Mouse (Mus musculus): ENCODE measurements at regions not wholly inside any gene's neighbourhood (a gene's known extent, or its start where the extent isn't known, plus 50 kb on each side); places are given as distances from the start of the nearest gene placed in this dataset.

DNA sequence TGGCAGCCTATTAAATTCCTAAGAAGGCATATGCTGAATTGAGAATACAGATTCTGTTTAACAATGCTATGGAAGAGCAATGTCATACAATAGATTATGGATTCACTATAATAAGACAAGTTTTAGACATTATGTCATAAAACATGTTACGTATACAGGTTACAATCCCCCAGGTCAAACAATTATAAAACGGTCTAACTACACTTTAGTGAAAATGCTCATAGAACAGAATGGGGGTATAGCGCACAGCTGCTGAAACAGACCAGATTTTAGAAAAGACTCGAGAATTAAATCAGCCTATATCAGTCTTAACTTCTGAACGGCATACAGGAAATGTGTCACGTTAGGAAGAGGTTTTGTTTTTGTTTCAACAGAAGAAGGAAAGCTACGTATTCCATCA lies 660.5 kb upstream of the Sel1l start:
- Histone ChIP-seq H3K9me3 (no peaks in the 10 kb centered on the region), H3K4me3 (no peak overlapping the region), H3K27me3 (replicated peaks; ENCODE audit: low read depth, poor library complexity, severe bottlenecking) (no peaks in the 10 kb centered on the region), H3K4me1 (no peaks in the 10 kb centered on the region), H3K27ac (replicated peaks) (no peak overlapping the region), H3K36me3 (replicated peaks) (no peaks in the 10 kb centered on the region)
- DNase-seq (ENCODE audit: low spot score), result no peak
- WGBS, result 73% methylated on average over 7 of the region's 7 CpGs

- H3K4me1 ChIP-seq, result no peaks in the 10 kb centered on the region
- no peaks in the 10 kb centered on the region for H3K27me3 ChIP-seq (replicated peaks; ENCODE audit: low read depth, poor library complexity, severe bottlenecking)
- H3K27ac ChIP-seq (replicated peaks), result no peak overlapping the region
- no peaks in the 10 kb centered on the region for H3K9me3 ChIP-seq
- no peaks in the 10 kb centered on the region for H3K36me3 ChIP-seq (replicated peaks)
- WGBS, result 87% methylated on average over 5 of the region's 5 CpGs
- DNase-seq (ENCODE audit: low spot score), result no peak
- H3K4me3 ChIP-seq, result no peak overlapping the region
Observed at GRCm38 (mm10) chr12:92508796-92509489, 660.0 kb upstream of the Sel1l start.

- Histone ChIP-seq H3K36me3 (replicated peaks) (no peaks in the 10 kb centered on the region), H3K27ac (replicated peaks) (no peak overlapping the region), H3K4me1 (no peaks in the 10 kb centered on the region), H3K4me3 (no peak overlapping the region), H3K9me3 (no peaks in the 10 kb centered on the region), H3K27me3 (replicated peaks; ENCODE audit: low read depth, poor library complexity, severe bottlenecking) (no peaks in the 10 kb centered on the region)
- 91% methylated on average over 1 of the region's 1 CpGs for WGBS
- no peak for DNase-seq (ENCODE audit: low spot score)
Observed at GRCm38 (mm10) chr12:92483984-92484383, 635.0 kb upstream of the Sel1l start.

- no peaks in the 10 kb centered on the region for H3K4me1 ChIP-seq
- no peak for DNase-seq (ENCODE audit: low spot score)
- H3K36me3 ChIP-seq (replicated peaks), result no peaks in the 10 kb centered on the region
- no peaks in the 10 kb centered on the region for H3K9me3 ChIP-seq
- no peak overlapping the region for H3K27ac ChIP-seq (replicated peaks)
- no peak overlapping the region for H3K4me3 ChIP-seq
- 57% methylated on average over 4 of the region's 4 CpGs for WGBS
- H3K27me3 ChIP-seq (replicated peaks; ENCODE audit: low read depth, poor library complexity, severe bottlenecking), result no peaks in the 10 kb centered on the region
Observed at GRCm38 (mm10) chr12:92474293-92475062, 625.5 kb upstream of the Sel1l start.

DNA sequence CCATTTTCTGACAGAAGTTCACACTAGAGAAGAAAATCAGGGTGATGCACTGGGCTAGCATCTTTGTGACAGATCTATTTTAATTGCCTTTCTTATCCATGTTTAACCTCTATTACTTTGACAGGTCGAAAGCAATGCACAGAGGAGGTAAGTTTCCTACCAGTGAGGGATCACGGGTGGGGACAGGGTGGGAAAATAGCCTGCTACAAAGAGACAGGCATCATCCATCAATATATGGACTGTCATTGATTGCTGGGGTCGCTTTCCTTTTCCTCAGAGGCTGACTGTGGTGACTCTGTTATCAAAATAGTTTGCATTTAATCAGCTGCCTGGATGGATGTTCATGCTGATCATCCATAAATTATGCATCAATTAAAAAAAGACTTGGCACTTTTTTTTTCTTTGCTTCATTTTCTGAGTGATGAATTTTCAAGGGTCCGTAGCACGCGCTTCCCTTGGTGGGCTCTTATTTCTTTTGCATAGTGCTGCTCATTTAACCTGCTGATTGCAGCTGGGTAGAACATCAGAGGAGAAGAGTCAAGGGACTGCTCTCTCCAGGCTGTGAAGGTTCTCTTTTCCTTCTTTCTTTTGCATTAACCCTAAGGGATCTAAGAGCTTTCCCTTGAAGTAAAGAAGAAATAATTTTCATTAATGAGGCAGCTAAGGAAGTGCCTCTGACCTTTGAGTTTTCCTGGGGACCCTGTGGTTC lies 602.3 kb upstream of the Sel1l start:
- Histone ChIP-seq H3K4me1 (no peaks in the 10 kb centered on the region), H3K27me3 (replicated peaks; ENCODE audit: low read depth, poor library complexity, severe bottlenecking) (no peaks in the 10 kb centered on the region), H3K9me3 (no peaks in the 10 kb centered on the region), H3K27ac (replicated peaks) (no peak overlapping the region), H3K4me3 (no peak overlapping the region), H3K36me3 (replicated peaks) (no peaks in the 10 kb centered on the region)
- 79% methylated on average over 6 of the region's 6 CpGs for WGBS
- DNase-seq (ENCODE audit: low spot score), result no peak

- H3K27me3 ChIP-seq (replicated peaks; ENCODE audit: low read depth, poor library complexity, severe bottlenecking), result no peaks in the 10 kb centered on the region
- H3K4me3 ChIP-seq, result no peak overlapping the region
- no peaks in the 10 kb centered on the region for H3K9me3 ChIP-seq
- DNase-seq (ENCODE audit: low spot score), result no peak
- H3K27ac ChIP-seq (replicated peaks), result no peak overlapping the region
- no peaks in the 10 kb centered on the region for H3K4me1 ChIP-seq
- H3K36me3 ChIP-seq (replicated peaks), result no peaks in the 10 kb centered on the region
- 77% methylated on average over 4 of the region's 4 CpGs for WGBS
Observed at GRCm38 (mm10) chr12:92418458-92418857, 569.5 kb upstream of the Sel1l start.

GRCm38 (mm10) chr12:92405506-92405905 lies 556.5 kb upstream of the Sel1l start:
- Histone ChIP-seq H3K9me3 (no peaks in the 10 kb centered on the region), H3K4me1 (no peaks in the 10 kb centered on the region), H3K27ac (replicated peaks) (no peak overlapping the region), H3K4me3 (no peak overlapping the region), H3K27me3 (replicated peaks; ENCODE audit: low read depth, poor library complexity, severe bottlenecking) (no peaks in the 10 kb centered on the region), H3K36me3 (replicated peaks) (no peaks in the 10 kb centered on the region)
- peak; percentile 16 for DNase-seq (ENCODE audit: low spot score)

GRCm38 (mm10) chr12:92400987-92401386 lies 552.0 kb upstream of the Sel1l start:
- no peaks in the 10 kb centered on the region for H3K36me3 ChIP-seq (replicated peaks)
- DNase-seq (ENCODE audit: low spot score), result no peak
- H3K4me1 ChIP-seq, result no peaks in the 10 kb centered on the region
- H3K4me3 ChIP-seq, result no peak overlapping the region
- H3K9me3 ChIP-seq, result no peaks in the 10 kb centered on the region
- H3K27ac ChIP-seq (replicated peaks), result no peak overlapping the region
- no peaks in the 10 kb centered on the region for H3K27me3 ChIP-seq (replicated peaks; ENCODE audit: low read depth, poor library complexity, severe bottlenecking)
- 56% methylated on average over 1 of the region's 1 CpGs for WGBS

DNA sequence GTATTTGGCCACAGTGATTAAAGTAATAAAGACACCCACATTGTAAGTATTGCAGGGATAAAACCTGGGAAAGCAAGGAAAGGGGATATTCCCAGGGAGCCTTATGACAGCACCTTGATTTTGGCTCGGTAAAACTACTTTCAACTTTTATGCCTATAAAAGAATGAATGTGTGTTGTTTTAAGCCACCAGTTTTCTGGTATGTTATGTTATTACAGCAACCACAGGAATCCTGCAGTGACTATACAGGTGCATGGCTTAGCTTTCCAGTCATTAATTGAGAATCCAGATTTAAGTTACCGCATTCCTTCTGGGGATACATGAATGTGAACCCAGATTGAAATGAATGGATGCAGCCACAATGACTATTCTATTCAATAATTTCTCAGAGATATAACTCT lies 537.2 kb upstream of the Sel1l start:
- 87% methylated on average over 2 of the region's 2 CpGs for WGBS
- Histone ChIP-seq H3K27me3 (replicated peaks; ENCODE audit: low read depth, poor library complexity, severe bottlenecking) (no peaks in the 10 kb centered on the region), H3K4me1 (no peaks in the 10 kb centered on the region), H3K9me3 (no peaks in the 10 kb centered on the region), H3K36me3 (replicated peaks) (no peaks in the 10 kb centered on the region), H3K4me3 (no peak overlapping the region), H3K27ac (replicated peaks) (no peak overlapping the region)
- DNase-seq (ENCODE audit: low spot score), result no peak

- H3K4me3 ChIP-seq, result no peak overlapping the region
- 11% methylated on average over 5 of the region's 5 CpGs for WGBS
- H3K36me3 ChIP-seq (replicated peaks), result no peaks in the 10 kb centered on the region
- H3K9me3 ChIP-seq, result no peaks in the 10 kb centered on the region
- no peak for DNase-seq (ENCODE audit: low spot score)
- no peak overlapping the region for H3K27ac ChIP-seq (replicated peaks)
- H3K4me1 ChIP-seq, result no peaks in the 10 kb centered on the region
- no peaks in the 10 kb centered on the region for H3K27me3 ChIP-seq (replicated peaks; ENCODE audit: low read depth, poor library complexity, severe bottlenecking)
Observed at GRCm38 (mm10) chr12:92384266-92384937, 535.4 kb upstream of the Sel1l start.

DNA sequence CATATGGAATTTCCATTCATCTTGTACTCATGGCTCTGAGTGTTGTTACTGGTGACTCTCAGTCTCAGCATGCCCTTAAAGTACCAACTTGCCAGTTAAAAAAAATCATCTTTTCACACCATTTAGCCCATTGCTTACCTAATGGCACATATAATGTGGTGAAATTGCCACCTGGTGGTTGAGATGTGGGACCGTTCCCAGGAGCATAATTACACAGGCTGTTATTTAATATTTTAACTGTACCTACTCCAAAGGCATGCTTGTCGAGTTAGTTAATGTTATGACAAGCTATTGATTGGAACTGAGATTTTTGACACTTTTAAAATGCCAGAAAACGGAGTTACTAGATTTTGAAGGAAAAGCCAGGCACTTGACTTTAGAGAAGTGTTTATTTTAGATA lies 530.2 kb upstream of the Sel1l start:
- no peaks in the 10 kb centered on the region for H3K36me3 ChIP-seq (replicated peaks)
- no peak for DNase-seq (ENCODE audit: low spot score)
- 70% methylated on average over 3 of the region's 3 CpGs for WGBS
- H3K4me1 ChIP-seq, result no peaks in the 10 kb centered on the region
- no peaks in the 10 kb centered on the region for H3K27me3 ChIP-seq (replicated peaks; ENCODE audit: low read depth, poor library complexity, severe bottlenecking)
- H3K27ac ChIP-seq (replicated peaks), result no peak overlapping the region
- H3K4me3 ChIP-seq, result no peak overlapping the region
- H3K9me3 ChIP-seq, result no peaks in the 10 kb centered on the region

GRCm38 (mm10) chr12:92365926-92366325 lies 517.0 kb upstream of the Sel1l start:
- Histone ChIP-seq H3K27me3 (replicated peaks; ENCODE audit: low read depth, poor library complexity, severe bottlenecking) (no peaks in the 10 kb centered on the region), H3K27ac (replicated peaks) (no peak overlapping the region), H3K4me1 (no peaks in the 10 kb centered on the region), H3K9me3 (no peaks in the 10 kb centered on the region), H3K36me3 (replicated peaks) (no peaks in the 10 kb centered on the region), H3K4me3 (no peak overlapping the region)
- no peak for DNase-seq (ENCODE audit: low spot score)
- whole genome bisulfite sequencing, result 86% methylated on average over 5 of the region's 5 CpGs

Data from embryonic facial prominence, embryonic 10.5 days (tissue).